Mouse (Mus musculus) erythroblast, embryonic 14.5 days (primary cell): ENCODE measurements around the gene Cuedc1. TPM values are rescaled to one million over a fixed set of nuclear protein-coding genes. Genes with fewer than 3 reads are reported as not detected.

ENCODE experiments used
- H3K27me3 ChIP-seq: 2 replicates; pipeline ENCODE4 v1.6.1; 2012; ENCODE audit warnings: inconsistent platforms; ENCODE audit not compliant: control insufficient read depth
- H3K36me3 ChIP-seq: 2 replicates; pipeline ENCODE4 v1.6.1; 2012; ENCODE audit warnings: mild to moderate bottlenecking, inconsistent platforms; ENCODE audit not compliant: control insufficient read depth
- H3K4me1 ChIP-seq: 2 replicates; pipeline ENCODE4 v1.6.1; 2012; ENCODE audit warnings: inconsistent platforms; ENCODE audit not compliant: control insufficient read depth
- H3K4me3 ChIP-seq: replicated peaks from 2 replicates; pipeline ENCODE3; 2012; ENCODE audit warnings: moderate library complexity, mild to moderate bottlenecking, inconsistent platforms
- H3K9me3 ChIP-seq: 2 replicates; pipeline ENCODE4 v1.6.1; 2012; ENCODE audit warnings: low read length, inconsistent platforms, mixed read lengths; ENCODE audit not compliant: control insufficient read depth
- GATA1 ChIP-seq: IDR thresholded peaks from 2 replicates; pipeline ENCODE4 v1.6.1; 2012; ENCODE audit warnings: low read length, inconsistent platforms, mixed read lengths
- TAL1 ChIP-seq: IDR thresholded peaks from 3 replicates; pipeline ENCODE4 v1.6.1; 2012; ENCODE audit warnings: low read length, inconsistent platforms, mixed read lengths
- polyA plus RNA-seq: library from polyadenylated mRNA; stranded (reverse); fragments of >175 nt; gene quantifications from 2 replicates; pipeline ENCODE4 v1.2.3, GENCODE M21; 2012

The Cuedc1 gene
- polyA plus RNA-seq, 1 experiment = 0.05 TPM

DNA sequence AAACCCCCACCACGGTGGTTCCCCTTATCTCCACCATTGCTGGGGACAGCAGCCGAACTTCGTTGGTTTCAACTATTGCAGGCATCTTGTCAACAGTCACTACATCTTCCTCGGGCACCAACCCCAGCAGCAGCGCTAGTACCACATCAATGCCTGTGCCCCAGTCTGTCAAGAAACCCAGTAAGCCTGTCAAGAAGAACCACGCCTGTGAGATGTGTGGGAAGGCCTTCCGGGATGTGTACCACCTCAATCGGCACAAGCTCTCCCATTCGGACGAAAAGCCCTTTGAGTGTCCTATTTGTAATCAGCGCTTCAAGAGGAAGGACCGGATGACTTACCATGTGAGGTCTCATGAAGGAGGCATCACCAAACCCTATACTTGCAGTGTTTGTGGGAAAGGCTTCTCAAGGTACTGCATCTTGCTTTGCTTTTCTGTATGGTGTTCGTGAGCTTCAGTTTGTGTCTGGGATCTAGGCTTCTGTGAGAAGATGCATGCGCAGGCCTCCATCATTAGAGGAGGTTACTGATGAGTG, 24.4 kb upstream of the Cuedc1 start:
- H3K4me1 ChIP-seq = peaks cover 24% of the 10 kb centered on the region
- H3K9me3 ChIP-seq = no peaks in the 10 kb centered on the region
- no peak for TF ChIP-seq GATA1
- TF ChIP-seq TAL1 = no peak
- H3K27me3 ChIP-seq = peaks cover 5% of the 10 kb centered on the region
- no peak overlapping the region for H3K4me3 ChIP-seq
- H3K36me3 ChIP-seq = peaks cover 54% of the 10 kb centered on the region

DNA sequence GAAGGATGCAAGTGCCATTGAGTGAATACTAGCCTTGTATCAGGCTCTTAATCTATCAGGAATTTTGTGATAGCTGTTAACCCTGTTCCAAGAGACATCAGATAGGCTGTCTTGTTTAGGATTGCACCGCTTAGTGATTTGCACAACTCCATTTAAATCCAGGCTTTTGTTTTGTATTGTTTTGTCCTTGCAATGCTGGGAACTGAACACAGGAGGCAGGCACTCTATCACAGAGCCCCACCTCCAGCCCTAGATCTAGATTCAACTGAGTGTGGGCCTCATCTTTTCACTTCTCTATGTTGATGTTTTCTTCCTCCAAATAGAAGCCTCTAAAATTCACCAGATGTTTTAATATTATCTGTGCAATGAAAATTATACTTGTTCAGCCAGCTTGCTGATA, 22.2 kb upstream of the Cuedc1 start:
- no peaks in the 10 kb centered on the region for H3K9me3 ChIP-seq
- TF ChIP-seq TAL1 (no peak), GATA1 (no peak)
- H3K4me1 ChIP-seq = peaks cover 10% of the 10 kb centered on the region
- no peaks in the 10 kb centered on the region for H3K27me3 ChIP-seq
- peaks cover 77% of the 10 kb centered on the region for H3K36me3 ChIP-seq
- no peak overlapping the region for H3K4me3 ChIP-seq

DNA sequence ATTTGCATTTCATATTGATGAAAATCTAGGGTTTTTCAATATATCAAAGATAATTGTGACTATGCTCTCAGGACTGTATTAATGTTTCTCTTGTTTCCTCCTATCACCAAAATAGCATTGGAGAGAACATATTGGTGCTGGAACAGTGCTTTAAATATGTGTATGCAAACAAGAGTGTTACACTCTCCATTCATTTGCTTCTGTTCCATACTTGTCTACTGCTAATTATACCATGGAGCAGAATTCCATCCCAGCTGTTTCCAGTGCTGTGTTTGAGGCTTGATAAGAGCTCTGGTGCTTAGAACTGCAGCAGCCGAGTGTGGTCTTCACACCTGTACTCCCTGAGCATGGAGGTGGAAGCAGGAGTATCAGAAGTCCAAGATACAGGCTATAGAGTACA, 21.5 kb upstream of the Cuedc1 start:
- Histone ChIP-seq H3K9me3 (no peaks in the 10 kb centered on the region), H3K4me3 (no peak overlapping the region), H3K4me1 (peaks cover 4% of the 10 kb centered on the region), H3K36me3 (peaks cover 84% of the 10 kb centered on the region), H3K27me3 (no peaks in the 10 kb centered on the region)
- TF ChIP-seq GATA1 = no peak
- no peak for TF ChIP-seq TAL1

DNA sequence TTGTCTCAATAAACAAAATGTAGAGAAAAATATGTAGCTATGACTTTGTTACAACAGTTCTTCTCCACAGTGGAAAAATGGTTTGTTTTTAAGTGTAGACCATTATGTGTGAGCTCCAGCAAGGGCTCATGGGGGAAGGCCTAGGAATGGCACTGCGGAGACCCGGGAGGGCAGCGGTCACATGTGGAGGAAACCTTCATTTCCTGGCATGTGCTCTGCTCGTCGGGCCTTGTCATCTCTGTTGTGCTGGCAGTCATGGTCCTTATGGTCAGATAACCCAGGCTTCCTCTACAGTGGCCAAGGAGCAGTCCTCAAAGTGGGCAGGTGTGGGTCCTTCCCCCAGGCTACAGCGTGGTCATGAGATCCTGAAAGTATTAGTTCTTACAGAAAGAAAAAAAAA, 14.2 kb upstream of the Cuedc1 start:
- H3K27me3 ChIP-seq = peaks cover 10% of the 10 kb centered on the region
- TF ChIP-seq GATA1 (no peak), TAL1 (no peak)

DNA sequence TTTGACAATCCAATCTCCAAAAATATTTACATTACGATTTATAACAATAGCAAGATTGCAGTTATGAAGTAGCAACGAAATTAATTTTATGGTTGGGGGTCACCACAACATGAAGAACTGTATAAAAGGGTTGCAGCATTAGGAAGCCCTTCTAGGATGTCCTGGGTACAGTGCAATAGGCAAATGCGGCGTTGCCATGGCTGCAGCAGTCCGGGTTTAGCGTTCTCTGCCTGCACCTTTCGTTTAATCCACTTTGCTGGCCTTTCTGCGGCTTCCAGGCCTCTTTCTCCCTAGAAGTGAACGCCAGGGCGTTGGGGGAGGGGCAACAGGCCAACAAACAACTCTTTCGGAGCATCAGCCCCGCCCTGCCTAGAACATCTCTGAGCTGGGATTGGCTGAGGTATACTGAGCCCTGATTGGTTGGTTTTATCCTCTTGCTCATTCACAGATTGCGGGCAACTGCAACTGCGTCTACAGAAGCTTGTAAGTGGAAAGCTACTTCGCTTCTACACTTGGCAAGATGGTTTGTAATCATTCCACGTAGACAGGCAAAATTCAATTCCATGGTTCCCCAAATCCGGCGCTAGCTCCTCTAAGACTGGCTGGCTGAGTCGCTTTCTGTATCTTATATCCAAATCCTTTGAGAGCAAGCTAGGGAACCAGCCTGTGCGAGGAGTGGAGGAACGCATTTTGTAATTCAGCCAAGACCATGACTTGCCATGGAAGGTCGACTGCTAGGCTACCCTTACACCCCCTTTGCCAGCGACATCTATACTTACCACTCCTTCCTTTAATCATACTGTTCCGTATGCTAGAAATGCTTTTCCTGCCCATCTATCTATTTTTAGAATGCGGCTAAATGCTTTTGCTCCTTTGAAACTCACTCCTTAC, 10.9 kb upstream of the Cuedc1 start:
- Histone ChIP-seq H3K4me3 (no peak overlapping the region), H3K27me3 (peaks cover 33% of the 10 kb centered on the region), H3K36me3 (peaks cover 26% of the 10 kb centered on the region), H3K9me3 (no peaks in the 10 kb centered on the region; the same call in 1 of the 2 replicates), H3K4me1 (peaks cover 10% of the 10 kb centered on the region)
- no peak for TF ChIP-seq GATA1
- TF ChIP-seq TAL1 = no peak

More for the DNA sequence above, 14.2 kb upstream of the Cuedc1 start:
- H3K4me3 ChIP-seq = no peak overlapping the region
- H3K9me3 ChIP-seq = no peaks in the 10 kb centered on the region; the same call in 1 of the 2 replicates
- H3K4me1 ChIP-seq = peaks cover 10% of the 10 kb centered on the region
- peaks cover 59% of the 10 kb centered on the region for H3K36me3 ChIP-seq

DNA sequence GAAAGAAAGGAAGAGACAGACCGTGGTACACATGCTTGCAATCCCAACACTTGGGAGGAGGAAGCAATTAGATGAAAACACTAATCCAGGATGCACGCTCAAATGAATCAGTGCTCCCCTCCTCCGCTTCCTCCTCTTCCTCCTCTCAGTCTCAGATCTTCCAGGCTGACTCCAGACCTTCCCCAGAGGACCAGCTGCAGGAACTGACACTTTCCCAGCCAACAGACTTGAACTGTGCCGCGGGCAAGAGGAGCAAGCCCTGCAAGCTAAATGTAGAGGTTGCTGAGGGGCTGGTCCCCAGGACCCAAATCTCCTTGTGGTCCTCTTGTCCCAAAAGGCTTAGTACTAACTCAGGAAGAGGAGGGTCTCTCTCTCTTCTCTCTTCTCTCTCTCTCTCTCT, 8.7 kb upstream of the Cuedc1 start:
- H3K9me3 ChIP-seq = no peaks in the 10 kb centered on the region; the same call in 1 of the 2 replicates
- TF ChIP-seq GATA1 (no peak), TAL1 (no peak)
- H3K27me3 ChIP-seq = peaks cover 42% of the 10 kb centered on the region
- peaks cover 6% of the 10 kb centered on the region for H3K36me3 ChIP-seq
- no peak overlapping the region for H3K4me3 ChIP-seq
- peaks cover 10% of the 10 kb centered on the region for H3K4me1 ChIP-seq

DNA sequence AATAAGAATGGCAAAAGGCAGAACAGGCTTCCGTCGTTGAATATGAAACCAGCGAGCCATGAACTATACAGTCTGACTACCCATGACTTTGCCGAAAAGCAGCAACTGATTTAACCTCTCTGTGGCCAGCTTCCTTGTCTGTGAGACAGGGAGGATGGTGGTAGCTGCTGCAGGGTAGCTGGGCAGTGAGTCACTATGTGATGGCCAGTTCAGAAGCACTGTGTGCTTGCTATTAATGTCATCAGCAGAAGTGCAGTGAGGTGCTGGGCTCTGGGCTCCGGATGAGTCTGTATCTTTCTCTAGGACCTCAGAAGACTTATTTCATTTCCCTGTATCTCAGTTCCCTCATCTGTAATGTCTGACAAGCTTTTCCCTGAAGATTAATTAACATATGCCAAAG, 7.6 kb upstream of the Cuedc1 start:
- Histone ChIP-seq H3K4me1 (peaks cover 10% of the 10 kb centered on the region), H3K9me3 (no peaks in the 10 kb centered on the region; the same call in 1 of the 2 replicates), H3K36me3 (no peaks in the 10 kb centered on the region), H3K27me3 (peaks cover 52% of the 10 kb centered on the region), H3K4me3 (no peak overlapping the region)
- TF ChIP-seq TAL1 (no peak), GATA1 (no peak)

DNA sequence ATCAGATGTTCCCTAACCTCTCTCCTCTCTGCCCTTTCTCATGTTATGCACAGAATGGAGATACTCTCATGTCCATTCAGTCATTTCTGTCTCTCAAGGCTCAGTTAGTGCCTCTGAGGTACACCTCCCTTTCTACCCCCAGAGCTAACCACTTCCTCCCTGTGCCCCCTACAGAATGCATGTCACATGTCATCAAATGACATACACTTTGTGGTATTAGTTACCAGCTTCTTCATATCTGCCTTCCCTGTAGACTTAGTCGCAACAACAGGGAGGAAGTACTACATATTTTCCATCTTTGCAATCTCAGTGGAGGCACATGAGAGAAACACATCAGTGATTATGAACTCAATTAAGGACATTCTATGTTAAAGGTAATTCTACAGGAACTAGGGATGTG, 5.9 kb upstream of the Cuedc1 start:
- H3K4me3 ChIP-seq = no peak overlapping the region

DNA sequence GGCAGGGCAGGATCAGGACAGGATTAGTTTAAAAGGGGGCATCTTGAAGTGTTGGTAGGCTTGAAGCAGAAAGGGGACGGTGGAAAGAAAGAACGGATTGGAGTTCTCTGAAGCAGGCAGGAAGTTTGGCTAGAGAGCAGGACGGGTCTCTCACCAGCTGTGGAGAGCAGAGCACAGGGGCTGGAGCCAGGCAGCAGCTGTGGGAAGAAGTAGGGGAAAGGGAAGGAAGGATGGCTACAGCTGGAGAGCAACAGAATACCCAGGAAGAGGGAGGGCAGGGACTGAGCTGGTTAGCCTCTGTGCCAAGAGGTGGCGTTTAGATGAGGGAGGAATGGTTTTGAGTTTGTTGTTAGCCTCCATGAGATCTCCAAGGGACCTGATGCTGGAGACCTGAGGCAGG, 685 bp upstream of the Cuedc1 start:
- Histone ChIP-seq H3K9me3 (peaks cover 3% of the 10 kb centered on the region; the same call in 1 of the 2 replicates), H3K4me1 (peaks cover 11% of the 10 kb centered on the region), H3K27me3 (peaks cover 82% of the 10 kb centered on the region)

More for the DNA sequence above, 5.9 kb upstream of the Cuedc1 start:
- Histone ChIP-seq H3K36me3 (no peaks in the 10 kb centered on the region), H3K4me1 (peaks cover 4% of the 10 kb centered on the region), H3K9me3 (no peaks in the 10 kb centered on the region; the same call in 1 of the 2 replicates), H3K27me3 (peaks cover 66% of the 10 kb centered on the region)
- no peak for TF ChIP-seq GATA1
- TF ChIP-seq TAL1 = no peak

More for the DNA sequence above, 685 bp upstream of the Cuedc1 start:
- no peak for TF ChIP-seq TAL1
- TF ChIP-seq GATA1 = no peak
- Histone ChIP-seq H3K4me3 (no peak overlapping the region), H3K36me3 (no peaks in the 10 kb centered on the region)
